Mouse (Mus musculus): ENCODE measurements around the gene Agpat3.

Agpat3 gene

GRCm38 (mm10) chr10:78297576-78298484, 54.5 kb downstream of the Agpat3 start:
- DNase-seq (ENCODE audit: low spot score in 2 of 2): peak; percentile 88 to 92

GRCm38 (mm10) chr10:78296980-78297379, 55.3 kb downstream of the Agpat3 start:
- DNase-seq (ENCODE audit: low spot score in 2 of 2): peak in 1 of 2 experiments; percentile 15

- DNase-seq (ENCODE audit: low spot score in 2 of 2): no peak
Measured at GRCm38 (mm10) chr10:78296371-78296770, 55.9 kb downstream of the Agpat3 start.

- no peak for DNase-seq (ENCODE audit: low spot score in 2 of 2)
Measured at GRCm38 (mm10) chr10:78293576-78293975, 58.7 kb downstream of the Agpat3 start.

- DNase-seq (ENCODE audit: low spot score in 2 of 2): no peak
Measured at GRCm38 (mm10) chr10:78292381-78292780, 59.9 kb downstream of the Agpat3 start.

GRCm38 (mm10) chr10:78290730-78291535, 61.4 kb downstream of the Agpat3 start:
- DNase-seq (ENCODE audit: low spot score in 2 of 2): no peak

GRCm38 (mm10) chr10:78288896-78289295, 63.4 kb downstream of the Agpat3 start:
- DNase-seq (ENCODE audit: low spot score in 2 of 2): no peak

- no peak for DNase-seq (ENCODE audit: low spot score in 2 of 2)
Measured at GRCm38 (mm10) chr10:78288135-78288534, 64.2 kb downstream of the Agpat3 start.

GRCm38 (mm10) chr10:78287465-78288132, 64.7 kb downstream of the Agpat3 start:
- DNase-seq (ENCODE audit: low spot score in 2 of 2): no peak

GRCm38 (mm10) chr10:78285959-78286358, 66.3 kb downstream of the Agpat3 start:
- DNase-seq (ENCODE audit: low spot score in 2 of 2): no peak

GRCm38 (mm10) chr10:78285409-78285808, 66.9 kb downstream of the Agpat3 start:
- DNase-seq (ENCODE audit: low spot score in 2 of 2): no peak

GRCm38 (mm10) chr10:78284812-78285211, 67.5 kb downstream of the Agpat3 start:
- no peak for DNase-seq (ENCODE audit: low spot score in 2 of 2)

GRCm38 (mm10) chr10:78282411-78282810, 69.9 kb downstream of the Agpat3 start:
- no peak for DNase-seq (ENCODE audit: low spot score in 2 of 2)

- DNase-seq (ENCODE audit: low spot score in 2 of 2): no peak
Measured at GRCm38 (mm10) chr10:78280486-78280885, 71.8 kb downstream of the Agpat3 start.

- peak; percentile 22 to 55 for DNase-seq (ENCODE audit: low spot score in 2 of 2)
Measured at GRCm38 (mm10) chr10:78279210-78279609, 73.1 kb downstream of the Agpat3 start.

- no peak for DNase-seq (ENCODE audit: low spot score in 2 of 2)
Measured at GRCm38 (mm10) chr10:78277835-78278234, 74.5 kb downstream of the Agpat3 start.

- DNase-seq (ENCODE audit: low spot score in 2 of 2): no peak
Measured at GRCm38 (mm10) chr10:78276242-78276641, 76.0 kb downstream of the Agpat3 start.

GRCm38 (mm10) chr10:78272932-78273331, 79.4 kb downstream of the Agpat3 start:
- DNase-seq (ENCODE audit: low spot score in 2 of 2): no peak

GRCm38 (mm10) chr10:78265881-78266280, 86.4 kb downstream of the Agpat3 start:
- no peak for DNase-seq (ENCODE audit: low spot score in 2 of 2)

- no peak for DNase-seq (ENCODE audit: low spot score in 2 of 2)
Measured at GRCm38 (mm10) chr10:78264735-78265134, 87.6 kb downstream of the Agpat3 start.

GRCm38 (mm10) chr10:78260916-78261650, 91.2 kb downstream of the Agpat3 start:
- no peak for DNase-seq (ENCODE audit: low spot score in 2 of 2)
